Mouse (Mus musculus): ENCODE results near the gene Tmem86a. TPM values are rescaled to one million over a fixed set of nuclear protein-coding genes. Genes with fewer than 3 reads are reported as not detected.

The Tmem86a gene
- 18.0 and 18.7 TPM in 2 replicates for polyA plus RNA-seq (2014; fragmentation: Nextera tagmentation; extraction: Ambion mirVana)

DNA sequence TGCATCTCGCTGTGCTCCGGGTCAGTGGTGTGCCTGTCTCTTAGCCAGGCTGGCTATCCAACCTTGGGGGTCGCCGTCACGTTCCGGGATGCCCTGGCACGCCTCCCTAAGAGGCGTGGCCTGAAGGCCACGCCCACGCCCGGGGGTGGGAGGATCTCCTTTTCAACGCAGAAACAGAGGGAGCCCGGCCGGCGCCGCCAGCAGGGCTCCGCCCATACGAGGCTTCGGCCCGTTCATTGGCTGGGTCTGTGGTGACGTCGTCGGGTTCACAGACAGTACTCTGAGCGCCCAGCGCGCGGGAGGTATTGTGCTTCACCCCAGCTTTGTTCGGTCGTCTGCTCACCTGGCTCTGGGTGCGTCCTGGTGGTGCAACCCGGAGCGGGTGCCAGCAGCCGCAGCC, at the start of gene Tmem86a:
Gene Tmem86a, plus strand, starts transcription at position 236 of the 400 bp plus-strand sequence.
- Histone ChIP-seq H3K4me1 (ENCODE audit: control insufficient read depth in 2 of 2, insufficient read depth in 2 of 2, low read length in 2 of 2) (peaks cover 19 to 20% of the 10 kb centered on the region in 2 experiments), H3K27ac (replicated peaks in 1 of 2; ENCODE audit: control insufficient read depth in 1 of 2, insufficient read depth in 1 of 2, low read depth in 2 of 2, low read length in 2 of 2) (peak within 1 kb of the TSS; percentile 90 to 94), H3K36me3 (ENCODE audit: control insufficient read depth, insufficient read depth, low read length) (peaks cover 14% of the 10 kb centered on the region; the same call in 1 of the 2 replicates), H3K4me2 (ENCODE audit: low read length) (peak within 1 kb of the TSS; percentile 91), H3K9me3 (ENCODE audit: control insufficient read depth, low read length) (no peaks in the 10 kb centered on the region), H3K9ac (ENCODE audit: low read length) (peak within 1 kb of the TSS; percentile 91), H3K27me3 (ENCODE audit: control insufficient read depth, insufficient read depth, low read length) (no peaks in the 10 kb centered on the region), H3K4me3 (ENCODE audit: control insufficient read depth in 1 of 2, insufficient read depth in 1 of 2, low read depth in 1 of 2, low read length in 2 of 2) (peak within 1 kb of the TSS; percentile 76 to 90)
- WGBS = 0% methylated on average over 33 of the region's 33 CpGs
- ATAC-seq (ENCODE audit: insufficient number of reproducible peaks, insufficient read depth, low FRiP score, low read depth) = peak; percentile 94

GRCm38 (mm10) chr7:47000644-47000983, 49.8 kb upstream of the Tmem86a start:
- H3K9me3 ChIP-seq (ENCODE audit: control insufficient read depth, low read length) = no peaks in the 10 kb centered on the region
- H3K27me3 ChIP-seq (ENCODE audit: control insufficient read depth, insufficient read depth, low read length) = no peaks in the 10 kb centered on the region
- H3K4me1 ChIP-seq (ENCODE audit: control insufficient read depth in 2 of 2, insufficient read depth in 2 of 2, low read length in 2 of 2) = peaks cover 7 to 54% of the 10 kb centered on the region in 2 experiments; a peak in 3 of 4 replicates
- peaks cover 39% of the 10 kb centered on the region for H3K36me3 ChIP-seq (ENCODE audit: control insufficient read depth, insufficient read depth, low read length)
- H3K4me3 ChIP-seq (ENCODE audit: control insufficient read depth in 1 of 2, insufficient read depth in 1 of 2, low read depth in 1 of 2, low read length in 2 of 2) = no peak overlapping the region
- H3K4me2 ChIP-seq (ENCODE audit: low read length) = no peak overlapping the region
- peak overlapping the region in 1 of 2 experiments; percentile 33; a peak in 1 of 4 replicates for H3K27ac ChIP-seq (replicated peaks in 1 of 2; ENCODE audit: control insufficient read depth in 1 of 2, insufficient read depth in 1 of 2, low read depth in 2 of 2, low read length in 2 of 2)
- WGBS = 56% methylated on average over 3 of the region's 3 CpGs
- H3K9ac ChIP-seq (ENCODE audit: low read length) = no peak overlapping the region
- ATAC-seq (ENCODE audit: insufficient number of reproducible peaks, insufficient read depth, low FRiP score, low read depth) = peak; percentile 63; the same call in 1 of the 2 replicates

DNA sequence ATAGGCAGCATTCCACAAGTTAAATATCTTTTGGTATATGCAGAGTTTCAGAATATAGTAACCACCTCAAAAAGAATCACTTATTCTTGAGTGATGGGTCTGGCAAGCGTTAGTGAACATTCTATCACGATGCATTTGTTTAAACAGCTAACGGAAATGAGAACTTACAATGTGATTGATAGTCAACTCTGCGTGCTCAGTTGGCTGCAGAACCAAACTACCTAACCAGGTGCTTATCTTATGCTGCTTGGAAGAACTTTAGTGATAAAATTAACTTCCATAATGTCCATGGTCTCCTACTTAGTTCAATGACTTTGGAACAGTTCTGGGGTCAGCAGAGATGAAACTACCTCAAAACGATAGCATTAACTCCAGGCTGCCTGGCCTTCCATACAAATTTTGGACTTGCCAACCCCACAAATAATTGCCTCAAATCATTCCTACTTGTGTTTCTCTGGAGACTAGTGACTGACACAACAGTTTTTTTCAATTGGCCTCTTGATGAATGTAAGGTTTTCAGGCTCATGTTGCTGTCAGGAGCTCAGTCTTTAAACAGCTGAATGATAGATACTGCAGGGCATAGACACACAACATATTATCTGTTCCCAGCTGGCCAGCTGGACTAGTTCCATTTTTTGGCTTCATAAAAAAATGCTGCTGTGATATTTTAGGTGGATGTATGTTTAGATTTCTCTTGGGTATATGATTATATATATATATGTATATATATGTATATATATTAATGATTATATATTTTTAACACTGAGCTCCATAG, 49.1 kb upstream of the Tmem86a start:
- Histone ChIP-seq H3K4me3 (ENCODE audit: control insufficient read depth in 1 of 2, insufficient read depth in 1 of 2, low read depth in 1 of 2, low read length in 2 of 2) (no peak overlapping the region), H3K4me1 (ENCODE audit: control insufficient read depth in 2 of 2, insufficient read depth in 2 of 2, low read length in 2 of 2) (peaks cover 7 to 54% of the 10 kb centered on the region in 2 experiments; a peak in 3 of 4 replicates), H3K36me3 (ENCODE audit: control insufficient read depth, insufficient read depth, low read length) (peaks cover 32% of the 10 kb centered on the region), H3K9ac (ENCODE audit: low read length) (no peak overlapping the region), H3K27ac (replicated peaks in 1 of 2; ENCODE audit: control insufficient read depth in 1 of 2, insufficient read depth in 1 of 2, low read depth in 2 of 2, low read length in 2 of 2) (no peak overlapping the region), H3K4me2 (ENCODE audit: low read length) (no peak overlapping the region), H3K9me3 (ENCODE audit: control insufficient read depth, low read length) (no peaks in the 10 kb centered on the region), H3K27me3 (ENCODE audit: control insufficient read depth, insufficient read depth, low read length) (no peaks in the 10 kb centered on the region)
- ATAC-seq (ENCODE audit: insufficient number of reproducible peaks, insufficient read depth, low FRiP score, low read depth) = no peak
- 65% methylated on average over 5 of the region's 5 CpGs for WGBS

DNA sequence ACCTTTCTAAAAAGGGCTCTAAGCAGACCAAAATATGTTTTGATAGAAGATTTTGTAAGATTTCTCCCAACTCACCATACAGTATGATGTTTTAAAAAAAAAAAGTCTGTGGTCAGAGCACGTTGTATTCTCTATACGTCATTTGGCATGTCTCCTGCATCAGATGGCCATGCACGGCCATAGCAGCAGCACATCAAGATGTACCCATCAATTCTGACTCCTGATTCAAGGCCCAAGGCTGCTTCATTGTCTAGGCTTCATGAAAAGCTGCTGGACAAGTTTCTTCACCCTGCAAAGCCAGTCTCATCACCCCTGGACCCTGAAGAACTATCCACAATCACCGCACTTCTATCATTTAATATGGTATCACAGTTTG, 48.5 kb upstream of the Tmem86a start:
- H3K27ac ChIP-seq (replicated peaks in 1 of 2; ENCODE audit: control insufficient read depth in 1 of 2, insufficient read depth in 1 of 2, low read depth in 2 of 2, low read length in 2 of 2) = no peak overlapping the region
- 70% methylated on average over 4 of the region's 4 CpGs for WGBS
- H3K9ac ChIP-seq (ENCODE audit: low read length) = peak overlapping the region; percentile 8; the same call in 1 of the 2 replicates
- H3K4me2 ChIP-seq (ENCODE audit: low read length) = no peak overlapping the region
- no peaks in the 10 kb centered on the region for H3K27me3 ChIP-seq (ENCODE audit: control insufficient read depth, insufficient read depth, low read length)
- no peak for ATAC-seq (ENCODE audit: insufficient number of reproducible peaks, insufficient read depth, low FRiP score, low read depth)
- peaks cover 26% of the 10 kb centered on the region for H3K36me3 ChIP-seq (ENCODE audit: control insufficient read depth, insufficient read depth, low read length)
- no peaks in the 10 kb centered on the region for H3K9me3 ChIP-seq (ENCODE audit: control insufficient read depth, low read length)
- H3K4me1 ChIP-seq (ENCODE audit: control insufficient read depth in 2 of 2, insufficient read depth in 2 of 2, low read length in 2 of 2) = peaks cover 7 to 57% of the 10 kb centered on the region in 2 experiments; a peak in 3 of 4 replicates
- no peak overlapping the region for H3K4me3 ChIP-seq (ENCODE audit: control insufficient read depth in 1 of 2, insufficient read depth in 1 of 2, low read depth in 1 of 2, low read length in 2 of 2)

DNA sequence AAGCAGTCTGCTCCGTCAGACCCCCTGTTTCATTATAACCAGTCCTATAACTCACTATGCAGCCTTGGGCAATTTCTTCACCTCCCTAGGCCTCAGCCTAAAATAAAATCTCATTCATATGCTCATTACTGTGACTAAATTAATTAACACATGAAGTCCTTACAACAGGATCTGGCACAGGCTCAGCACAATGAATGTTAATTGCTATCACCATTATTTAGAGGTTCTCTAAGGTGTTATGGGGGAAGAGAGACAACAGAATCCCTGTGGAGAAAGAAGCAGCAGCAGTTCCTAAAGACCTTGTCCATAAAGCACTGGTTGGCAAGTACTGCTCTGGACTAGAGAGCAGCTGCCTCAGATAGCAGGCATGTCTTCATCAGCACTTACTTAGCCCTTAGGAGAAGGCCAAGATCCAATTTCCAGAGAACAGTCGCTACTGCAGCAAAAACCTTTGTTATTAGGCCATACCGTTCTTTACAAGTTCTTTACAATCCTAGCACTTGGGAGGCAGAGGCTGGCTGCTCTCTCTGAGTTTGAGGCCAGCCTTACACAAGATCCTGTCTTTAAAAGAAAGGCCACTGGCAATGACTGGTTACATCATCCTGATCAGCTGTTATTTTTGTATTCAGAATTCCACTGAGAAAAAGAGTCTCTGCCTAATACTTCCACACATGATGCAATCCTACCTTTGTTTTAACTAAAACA, 46.8 kb upstream of the Tmem86a start:
- Histone ChIP-seq H3K4me3 (ENCODE audit: control insufficient read depth in 1 of 2, insufficient read depth in 1 of 2, low read depth in 1 of 2, low read length in 2 of 2) (no peak overlapping the region), H3K27ac (replicated peaks in 1 of 2; ENCODE audit: control insufficient read depth in 1 of 2, insufficient read depth in 1 of 2, low read depth in 2 of 2, low read length in 2 of 2) (no peak overlapping the region), H3K9ac (ENCODE audit: low read length) (peak overlapping the region; percentile 7; the same call in 1 of the 2 replicates), H3K4me2 (ENCODE audit: low read length) (no peak overlapping the region), H3K9me3 (ENCODE audit: control insufficient read depth, low read length) (no peaks in the 10 kb centered on the region), H3K27me3 (ENCODE audit: control insufficient read depth, insufficient read depth, low read length) (no peaks in the 10 kb centered on the region), H3K4me1 (ENCODE audit: control insufficient read depth in 2 of 2, insufficient read depth in 2 of 2, low read length in 2 of 2) (peaks cover 2 to 46% of the 10 kb centered on the region in 2 experiments; a peak in 3 of 4 replicates), H3K36me3 (ENCODE audit: control insufficient read depth, insufficient read depth, low read length) (peaks cover 9% of the 10 kb centered on the region)
- ATAC-seq (ENCODE audit: insufficient number of reproducible peaks, insufficient read depth, low FRiP score, low read depth) = no peak
- 55% methylated on average over 3 of the region's 3 CpGs for WGBS

DNA sequence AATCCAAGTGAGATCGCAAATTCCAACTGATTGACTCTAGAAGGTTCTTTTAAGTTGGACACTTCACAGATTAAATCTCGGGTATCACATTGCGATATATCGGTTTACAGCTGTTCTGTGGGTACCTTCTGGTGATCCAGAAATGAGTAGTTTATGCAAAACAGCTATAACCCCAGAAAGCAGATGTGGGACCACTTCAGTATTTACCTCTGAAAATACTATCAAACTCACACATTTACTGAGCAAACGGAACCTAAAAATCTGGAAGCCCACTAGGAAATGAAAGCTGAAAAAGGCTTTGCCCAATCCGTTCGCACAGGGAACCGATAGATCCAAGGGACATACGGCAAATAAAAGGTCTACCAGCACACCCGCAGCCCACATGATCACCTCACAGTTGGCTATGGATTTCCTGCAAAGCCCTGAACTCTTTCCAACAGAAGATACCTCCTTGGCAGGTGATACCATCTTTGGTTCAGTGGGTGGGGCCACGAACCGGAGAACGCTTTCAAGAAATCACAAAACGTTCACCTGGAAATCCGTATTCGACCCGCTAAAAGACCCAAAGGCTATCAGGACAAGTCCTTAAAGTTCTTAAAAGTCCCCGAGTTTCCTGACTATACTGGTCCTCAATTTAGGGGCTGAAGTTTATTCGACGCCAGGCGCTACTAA, 43.2 kb upstream of the Tmem86a start:
- Histone ChIP-seq H3K4me2 (ENCODE audit: low read length) (peak overlapping the region; percentile 83), H3K9ac (ENCODE audit: low read length) (peak overlapping the region; percentile 86), H3K4me1 (ENCODE audit: control insufficient read depth in 2 of 2, insufficient read depth in 2 of 2, low read length in 2 of 2) (peaks cover 0 to 37% of the 10 kb centered on the region in 2 experiments; a peak in 2 of 4 replicates), H3K27ac (replicated peaks in 1 of 2; ENCODE audit: control insufficient read depth in 1 of 2, insufficient read depth in 1 of 2, low read depth in 2 of 2, low read length in 2 of 2) (peak overlapping the region; percentile 93 to 94), H3K36me3 (ENCODE audit: control insufficient read depth, insufficient read depth, low read length) (no peaks in the 10 kb centered on the region), H3K9me3 (ENCODE audit: control insufficient read depth, low read length) (no peaks in the 10 kb centered on the region), H3K27me3 (ENCODE audit: control insufficient read depth, insufficient read depth, low read length) (no peaks in the 10 kb centered on the region), H3K4me3 (ENCODE audit: control insufficient read depth in 1 of 2, insufficient read depth in 1 of 2, low read depth in 1 of 2, low read length in 2 of 2) (peak overlapping the region; percentile 84 to 87)
- no peak for ATAC-seq (ENCODE audit: insufficient number of reproducible peaks, insufficient read depth, low FRiP score, low read depth)
- WGBS = 19% methylated on average over 21 of the region's 21 CpGs

DNA sequence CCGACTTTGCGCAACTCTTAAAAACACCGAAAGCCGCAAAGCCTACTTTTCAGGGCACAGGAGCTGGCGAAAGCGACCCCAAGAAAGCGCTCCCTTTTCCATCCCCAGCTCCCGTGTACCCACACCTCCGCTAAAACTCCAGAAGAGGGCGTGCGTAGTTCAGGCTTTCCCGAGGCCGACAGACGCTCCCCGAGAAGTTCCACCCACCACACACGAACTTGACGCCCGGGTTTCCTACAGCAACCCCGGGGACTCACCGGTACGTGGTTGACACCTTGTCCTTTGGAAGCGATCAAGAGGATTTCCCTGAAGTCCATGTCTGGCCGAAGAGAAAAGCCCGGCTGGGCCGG, 42.6 kb upstream of the Tmem86a start:
- peak overlapping the region; percentile 93 to 94 for H3K27ac ChIP-seq (replicated peaks in 1 of 2; ENCODE audit: control insufficient read depth in 1 of 2, insufficient read depth in 1 of 2, low read depth in 2 of 2, low read length in 2 of 2)
- WGBS = under 1% methylated on average over 25 of the region's 25 CpGs
- H3K4me1 ChIP-seq (ENCODE audit: control insufficient read depth in 2 of 2, insufficient read depth in 2 of 2, low read length in 2 of 2) = peaks cover 2 to 31% of the 10 kb centered on the region in 2 experiments; a peak in 3 of 4 replicates
- H3K36me3 ChIP-seq (ENCODE audit: control insufficient read depth, insufficient read depth, low read length) = no peaks in the 10 kb centered on the region
- no peaks in the 10 kb centered on the region for H3K27me3 ChIP-seq (ENCODE audit: control insufficient read depth, insufficient read depth, low read length)
- H3K9ac ChIP-seq (ENCODE audit: low read length) = peak overlapping the region; percentile 86
- peak overlapping the region; percentile 84 to 87 for H3K4me3 ChIP-seq (ENCODE audit: control insufficient read depth in 1 of 2, insufficient read depth in 1 of 2, low read depth in 1 of 2, low read length in 2 of 2)
- H3K4me2 ChIP-seq (ENCODE audit: low read length) = peak overlapping the region; percentile 83
- no peaks in the 10 kb centered on the region for H3K9me3 ChIP-seq (ENCODE audit: control insufficient read depth, low read length)
- peak; percentile 49 for ATAC-seq (ENCODE audit: insufficient number of reproducible peaks, insufficient read depth, low FRiP score, low read depth)
